Mouse (Mus musculus) adrenal gland, postnatal 36 days (tissue): ENCODE data around the gene Gnl2. TPM values are rescaled to one million over a fixed set of nuclear protein-coding genes. Genes with fewer than 3 reads are reported as not detected.

Experiments
- DNase-seq, 2 experiments: peaks; one replicate each; pipeline ENCODE4 v3.0.0; 2021; ENCODE audit warnings: mixed read lengths in 1 of 2
- total RNA-seq, 2 experiments: library from RNA; stranded (reverse); gene quantifications; 2 replicates each; pipeline ENCODE4 v1.2.3; 2021

The Gnl2 gene
- total RNA-seq, 2 experiments from 2014 or later: 44.9 to 63.1 TPM

- DNase-seq: no peak
Measured at GRCm38 (mm10) chr4:125002978-125003377, 13.4 kb upstream of the Gnl2 start.

- no peak for DNase-seq
Measured at GRCm38 (mm10) chr4:125004886-125005285, 11.5 kb upstream of the Gnl2 start.

GRCm38 (mm10) chr4:125007460-125007859 lies 8.9 kb upstream of the Gnl2 start:
- no peak for DNase-seq

GRCm38 (mm10) chr4:125008220-125008619 lies 8.2 kb upstream of the Gnl2 start:
- DNase-seq: no peak

- no peak for DNase-seq
Measured at GRCm38 (mm10) chr4:125008712-125009111, 7.7 kb upstream of the Gnl2 start.

GRCm38 (mm10) chr4:125017431-125017830 lies 1.0 kb downstream of the Gnl2 start:
- peak; percentile 79 to 84 for DNase-seq

GRCm38 (mm10) chr4:125020780-125021538 lies 4.6 kb downstream of the Gnl2 start:
- no peak for DNase-seq

GRCm38 (mm10) chr4:125029891-125030614 lies 13.7 kb downstream of the Gnl2 start:
- peak; percentile 98 for DNase-seq

GRCm38 (mm10) chr4:125034341-125034740 lies 18.0 kb downstream of the Gnl2 start:
- DNase-seq: peak in 1 of 2 experiments; percentile 20

GRCm38 (mm10) chr4:125044454-125044853 lies 28.1 kb downstream of the Gnl2 start:
- no peak for DNase-seq

GRCm38 (mm10) chr4:125055385-125055784 lies 39.0 kb downstream of the Gnl2 start:
- DNase-seq: no peak

GRCm38 (mm10) chr4:125056476-125056875 lies 40.1 kb downstream of the Gnl2 start:
- no peak for DNase-seq

GRCm38 (mm10) chr4:125057273-125057672 lies 40.9 kb downstream of the Gnl2 start:
- no peak for DNase-seq

GRCm38 (mm10) chr4:125058033-125058432 lies 41.6 kb downstream of the Gnl2 start:
- DNase-seq: no peak

- DNase-seq: peak; percentile 71 to 75
Measured at GRCm38 (mm10) chr4:125059025-125059424, 42.6 kb downstream of the Gnl2 start.

GRCm38 (mm10) chr4:125063829-125064228 lies 47.4 kb downstream of the Gnl2 start:
- DNase-seq: no peak

GRCm38 (mm10) chr4:125065517-125066307 lies 49.3 kb downstream of the Gnl2 start, which contains the start of gene Dnali1:
Gene Dnali1 (minus strand): TSS chr4:125065703.
- peak; percentile 78 to 85 for DNase-seq

- DNase-seq: peak; percentile 96 to 97
Measured at GRCm38 (mm10) chr4:125066490-125067370, 50.3 kb downstream of the Gnl2 start, which contains the start of gene Snip1. Gene Snip1 (plus strand): TSS chr4:125066672.

- no peak for DNase-seq
Measured at GRCm38 (mm10) chr4:125077700-125078099, 61.3 kb downstream of the Gnl2 start.

GRCm38 (mm10) chr4:125078698-125079097 lies 62.3 kb downstream of the Gnl2 start:
- no peak for DNase-seq
